Mouse (Mus musculus) fat pad, adult 2 months (tissue): ENCODE measurements around the gene Myh9.
"Not testable (repeated sequence)": the region's sequence is repeated elsewhere in the genome, so short reads cannot be mapped to it uniquely, and the experiment has no call there.

Experiments used
- DNase-seq: peaks from one replicate; pipeline ENCODE4 v3.0.0-alpha.2; 2011; ENCODE audit warnings: low read depth, low spot score; ENCODE audit errors: extremely low read depth

Gene Myh9

DNA sequence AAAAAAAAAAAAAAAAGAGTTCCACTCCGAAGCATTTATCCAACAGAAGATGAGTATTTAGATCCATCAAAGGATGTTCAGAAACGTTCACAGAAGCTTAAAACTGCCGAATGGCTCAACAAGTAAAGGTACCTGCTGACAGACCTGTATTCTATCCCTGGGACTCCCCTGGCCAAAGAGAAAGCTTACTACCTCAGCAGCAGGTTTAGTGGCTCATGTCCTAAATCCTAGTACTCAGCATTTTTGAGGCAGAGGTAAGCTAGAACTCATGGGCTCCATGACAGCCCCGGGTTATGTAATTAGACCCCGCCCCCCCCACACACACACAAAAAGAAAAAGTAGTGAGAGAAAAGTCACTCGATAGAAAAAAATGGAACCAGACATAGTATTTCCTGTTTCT is 2.1 kb upstream of the Myh9 start:
- no peak for DNase-seq

DNA sequence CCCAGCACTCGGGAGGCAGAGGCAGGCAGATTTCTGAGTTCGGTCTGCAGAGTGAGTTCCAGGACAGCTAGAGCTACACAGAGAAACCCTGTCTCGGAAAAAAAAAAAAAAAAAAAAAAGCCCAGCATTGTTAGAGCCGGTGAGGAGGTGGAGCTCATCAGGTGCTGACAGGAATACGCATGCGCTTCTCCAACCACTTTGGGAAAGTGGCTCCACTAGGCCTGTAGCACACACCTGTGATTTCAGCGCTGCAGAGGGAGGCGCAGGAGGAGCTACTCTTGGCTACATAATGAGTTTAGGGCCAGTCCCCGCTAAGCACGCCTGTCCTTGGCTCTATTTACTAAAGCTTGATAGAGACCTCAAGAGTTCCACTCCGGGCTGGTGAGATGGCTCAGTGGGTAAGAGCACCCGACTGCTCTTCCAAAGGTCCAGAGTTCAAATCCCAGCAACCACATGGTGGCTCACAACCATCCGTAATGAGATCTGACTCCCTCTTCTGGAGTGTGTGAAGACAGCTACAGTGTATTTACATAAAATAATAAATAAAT is 1.6 kb upstream of the Myh9 start:
- not testable (repeated sequence) for DNase-seq

GRCm38 (mm10) chr15:77843046-77843445 is 1.1 kb upstream of the Myh9 start:
- DNase-seq = no peak

DNA sequence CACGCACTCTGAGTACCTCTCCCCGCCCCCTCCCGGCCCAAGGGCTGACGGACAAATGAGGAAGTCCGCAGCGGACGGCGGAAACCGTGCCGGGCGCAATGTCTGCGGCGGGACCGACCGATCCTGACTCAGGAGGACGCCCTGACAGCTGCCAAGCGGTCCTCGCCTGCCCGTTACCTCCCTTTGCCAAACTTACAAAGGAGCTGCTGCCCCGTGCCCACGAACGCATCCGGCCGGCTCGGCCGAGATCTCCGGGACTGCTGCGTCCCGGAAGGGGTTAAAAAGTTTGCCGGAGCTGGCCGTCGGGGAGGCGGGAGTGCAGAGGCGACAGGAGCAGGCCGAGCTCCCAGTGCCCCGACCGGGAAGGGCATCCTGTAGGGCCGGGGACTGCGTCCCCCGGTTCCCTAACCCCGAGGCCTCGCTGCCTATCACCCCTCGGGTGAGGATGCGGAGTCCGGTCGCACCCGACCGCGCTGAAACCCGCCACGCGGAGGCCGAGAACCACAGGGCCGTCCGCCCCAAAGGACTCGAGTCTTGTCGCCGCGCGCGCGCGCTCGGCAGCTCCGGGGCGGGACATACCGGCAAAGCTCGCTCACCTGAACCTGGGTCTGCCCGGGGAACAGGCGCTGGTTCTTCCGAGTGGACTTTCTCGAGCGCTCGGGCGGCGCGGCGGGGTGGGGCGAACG is 471 bp downstream of the Myh9 start:
- DNase-seq = no peak

DNA sequence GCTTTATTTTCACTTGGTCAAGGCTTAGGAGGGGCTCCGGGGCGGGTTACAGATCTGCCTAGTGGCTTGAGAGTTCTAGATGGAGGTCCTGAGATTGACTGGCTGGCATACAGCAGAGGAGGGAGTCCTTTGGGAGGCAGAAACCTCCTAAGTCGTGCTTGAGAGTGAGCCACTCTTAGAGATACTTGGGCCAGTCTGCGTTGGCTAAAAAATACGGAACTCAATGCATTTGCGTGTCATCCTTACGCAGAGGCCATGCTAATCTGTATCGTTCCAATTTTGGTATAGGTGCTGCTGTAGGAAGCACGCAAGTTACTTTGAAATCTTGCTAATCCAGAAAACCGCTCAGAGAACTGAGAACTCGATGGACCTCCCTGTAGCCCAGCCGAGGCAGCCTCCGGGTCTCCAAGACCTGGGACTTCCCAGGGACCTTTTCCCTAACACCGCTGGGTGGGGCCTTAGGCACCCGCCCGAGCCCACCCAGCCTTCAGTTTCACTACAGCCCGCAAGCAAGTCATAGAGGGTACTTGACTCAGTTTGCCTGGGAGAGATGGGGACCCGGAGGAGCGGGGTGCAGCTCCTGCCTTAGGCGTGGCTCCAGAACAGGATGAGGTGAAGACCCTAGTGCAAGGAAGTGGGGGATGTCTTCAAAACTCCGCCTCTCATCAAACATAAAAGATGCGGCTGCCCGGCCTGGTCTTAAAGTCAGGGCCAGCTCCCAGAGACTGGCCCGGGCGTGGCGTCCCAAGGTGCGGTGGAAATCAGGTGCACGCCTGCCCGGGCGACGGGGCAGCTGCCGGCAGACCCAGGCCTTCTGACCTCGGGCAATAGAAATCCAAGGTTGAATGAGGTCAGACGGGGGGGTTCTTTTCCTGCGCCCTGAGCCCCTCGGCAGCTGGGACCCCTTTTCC is 1.3 kb downstream of the Myh9 start:
- no peak for DNase-seq

GRCm38 (mm10) chr15:77839529-77840286 is 2.3 kb downstream of the Myh9 start:
- no peak for DNase-seq

GRCm38 (mm10) chr15:77838530-77839387 is 3.2 kb downstream of the Myh9 start:
- no peak for DNase-seq

GRCm38 (mm10) chr15:77837444-77838117 is 4.4 kb downstream of the Myh9 start:
- no peak for DNase-seq

GRCm38 (mm10) chr15:77836692-77837443 is 5.1 kb downstream of the Myh9 start:
- no peak for DNase-seq

GRCm38 (mm10) chr15:77835930-77836653 is 5.9 kb downstream of the Myh9 start:
- no peak for DNase-seq

DNA sequence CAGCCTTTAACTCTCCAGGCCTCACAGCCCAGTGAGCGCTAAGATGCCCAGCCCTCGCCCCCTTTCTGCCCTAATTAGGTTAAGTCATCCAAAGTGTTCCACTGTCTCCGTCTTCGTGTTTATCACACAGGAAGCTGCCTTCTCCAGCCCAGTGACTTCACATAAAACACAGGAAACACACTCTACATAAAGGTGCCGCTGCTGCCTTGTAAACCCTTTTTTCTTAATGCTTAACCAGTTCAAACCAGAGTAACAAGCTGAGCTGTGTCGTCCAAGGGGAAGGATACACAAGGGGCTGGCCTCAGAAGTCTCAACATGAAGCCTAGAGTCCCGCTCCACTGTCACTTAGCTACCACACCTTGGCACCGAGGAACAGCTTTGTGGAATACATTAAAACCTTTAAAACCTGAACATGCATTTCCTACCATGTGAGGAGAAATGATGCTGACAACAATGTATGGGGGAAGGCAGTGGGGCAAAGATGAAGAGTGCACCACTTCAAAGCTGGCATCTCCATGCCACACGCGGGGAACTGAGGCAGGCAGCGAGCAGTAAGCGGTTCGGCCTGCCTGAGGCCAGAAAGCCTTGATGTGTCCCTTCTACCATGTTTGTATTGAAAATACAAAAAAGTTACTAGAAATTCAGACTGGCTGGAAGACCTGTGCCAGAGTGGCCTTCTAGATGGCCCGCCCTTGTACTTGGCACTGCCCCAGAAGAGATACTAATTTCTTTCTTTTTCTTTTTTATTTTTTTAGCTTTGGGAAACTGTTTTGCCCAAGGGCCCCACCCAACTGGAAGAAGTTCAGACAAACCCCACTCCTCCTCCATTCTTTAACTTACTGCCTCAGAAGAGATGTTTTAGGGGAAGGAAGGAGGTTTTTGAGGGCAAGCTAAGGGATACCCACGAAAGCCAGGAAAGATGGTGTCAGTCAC is 7.4 kb downstream of the Myh9 start:
- DNase-seq = no peak

GRCm38 (mm10) chr15:77833731-77834130 is 8.2 kb downstream of the Myh9 start:
- DNase-seq = no peak

DNA sequence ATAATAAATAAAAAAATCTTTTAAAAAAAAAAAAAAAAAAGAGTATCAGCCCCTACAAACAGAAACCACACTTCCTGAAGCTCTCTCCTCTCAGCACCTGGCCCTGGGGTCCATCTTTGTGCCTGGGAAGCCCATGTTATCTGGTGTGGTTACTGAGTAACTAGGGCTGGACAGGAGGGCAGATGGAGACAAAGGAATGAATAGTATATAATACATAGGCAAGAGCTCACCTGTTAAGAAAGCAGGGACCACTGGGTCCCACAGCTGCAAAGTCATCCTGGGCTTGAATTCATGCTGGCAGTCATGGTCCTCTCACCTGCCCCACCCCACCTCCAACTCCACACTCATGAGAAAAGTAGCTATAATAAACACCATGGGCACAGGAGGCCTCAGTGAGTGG is 8.9 kb downstream of the Myh9 start:
- DNase-seq = no peak

- DNase-seq = no peak
These were observed 9.5 kb downstream of the Myh9 start for GRCm38 (mm10) chr15:77832458-77832904.

GRCm38 (mm10) chr15:77831754-77832457 is 10.1 kb downstream of the Myh9 start:
- no peak for DNase-seq

DNA sequence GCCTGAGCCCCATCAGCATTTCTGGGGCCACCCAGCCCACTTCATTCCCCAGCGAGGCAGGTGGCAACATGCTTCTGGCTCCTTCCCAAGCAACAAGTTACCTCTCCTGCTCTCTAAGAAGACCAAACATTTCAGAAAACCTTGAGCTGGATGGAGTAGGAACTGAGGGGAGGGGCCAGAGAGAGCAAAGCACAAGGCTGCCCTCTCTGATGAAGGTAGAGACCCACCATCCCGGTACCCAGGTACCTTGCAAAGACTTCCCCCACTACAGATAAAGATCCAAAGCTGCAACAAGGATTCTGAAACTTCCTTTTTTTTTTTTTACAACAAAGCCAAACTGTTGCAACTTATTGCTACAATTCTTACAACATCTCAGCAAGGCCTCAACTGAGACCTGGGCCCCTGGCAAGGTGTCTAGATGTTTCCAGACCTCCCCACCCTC is 10.8 kb downstream of the Myh9 start:
- DNase-seq = no peak
